Mouse (Mus musculus) kidney, postnatal 10 days (tissue): ENCODE data around the gene Hist2h2bb.

ENCODE experiments used
- DNase-seq: peaks from one replicate; pipeline ENCODE4 v3.0.0; 2021; ENCODE audit warnings: mixed read lengths

Hist2h2bb gene

DNA sequence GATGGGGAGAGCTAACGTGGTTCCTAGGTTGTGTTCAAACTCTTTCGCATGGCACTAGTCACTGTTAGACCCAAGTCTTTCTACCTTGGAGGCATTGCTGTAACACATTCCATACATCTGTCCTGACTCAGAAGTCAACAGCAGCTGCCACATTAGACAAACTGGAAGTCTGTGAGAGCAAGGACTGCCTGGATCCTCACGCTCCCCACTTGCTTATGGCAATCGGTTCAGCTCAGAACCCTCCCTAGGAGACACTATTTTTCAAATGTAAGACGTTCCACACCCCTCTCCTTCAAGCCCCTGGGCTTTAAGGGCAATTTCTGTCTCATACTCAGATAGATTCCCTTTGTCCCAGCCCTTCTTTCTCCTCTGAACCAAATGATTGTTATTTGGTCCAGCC is 32.5 kb downstream of the Hist2h2bb start:
- DNase-seq, result no peak

DNA sequence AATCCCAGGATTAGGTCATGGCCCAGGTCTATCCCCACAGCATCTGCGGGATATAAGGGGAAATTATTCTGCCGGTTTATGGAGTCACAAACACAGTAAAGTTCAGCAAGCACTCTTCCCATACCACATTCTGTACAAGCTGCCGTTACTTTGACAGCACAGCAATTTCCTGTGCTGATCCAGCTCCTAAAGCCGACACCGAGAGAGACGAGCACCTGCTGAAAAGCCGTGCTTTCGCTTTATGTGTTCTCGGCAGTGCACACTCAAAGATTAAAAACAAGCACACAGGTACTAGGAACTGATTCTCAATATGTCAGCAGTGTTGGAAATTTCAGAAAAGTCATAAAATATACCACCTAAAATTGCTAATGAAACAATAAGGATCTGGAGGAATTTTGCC is 37.0 kb downstream of the Hist2h2bb start:
- no peak for DNase-seq

DNA sequence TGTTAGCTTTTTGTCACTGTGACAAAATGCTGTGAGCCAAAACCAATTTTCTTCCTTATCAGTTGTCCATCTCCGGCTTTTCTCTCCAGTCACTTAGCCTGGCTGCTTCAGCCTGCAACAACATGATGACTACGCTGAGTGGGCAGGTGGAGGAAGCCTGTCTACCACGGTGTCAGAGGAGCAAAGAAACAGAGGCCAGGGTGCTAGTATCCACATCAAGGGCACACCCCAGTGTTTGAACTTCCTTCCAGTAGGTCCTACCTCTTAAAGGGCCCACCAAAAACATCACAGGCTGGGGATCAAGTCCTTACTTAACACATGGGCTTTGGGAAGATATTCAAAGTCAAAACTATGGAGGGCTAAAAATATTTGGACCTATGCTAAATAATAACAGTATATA is 39.9 kb downstream of the Hist2h2bb start:
- no peak for DNase-seq

DNA sequence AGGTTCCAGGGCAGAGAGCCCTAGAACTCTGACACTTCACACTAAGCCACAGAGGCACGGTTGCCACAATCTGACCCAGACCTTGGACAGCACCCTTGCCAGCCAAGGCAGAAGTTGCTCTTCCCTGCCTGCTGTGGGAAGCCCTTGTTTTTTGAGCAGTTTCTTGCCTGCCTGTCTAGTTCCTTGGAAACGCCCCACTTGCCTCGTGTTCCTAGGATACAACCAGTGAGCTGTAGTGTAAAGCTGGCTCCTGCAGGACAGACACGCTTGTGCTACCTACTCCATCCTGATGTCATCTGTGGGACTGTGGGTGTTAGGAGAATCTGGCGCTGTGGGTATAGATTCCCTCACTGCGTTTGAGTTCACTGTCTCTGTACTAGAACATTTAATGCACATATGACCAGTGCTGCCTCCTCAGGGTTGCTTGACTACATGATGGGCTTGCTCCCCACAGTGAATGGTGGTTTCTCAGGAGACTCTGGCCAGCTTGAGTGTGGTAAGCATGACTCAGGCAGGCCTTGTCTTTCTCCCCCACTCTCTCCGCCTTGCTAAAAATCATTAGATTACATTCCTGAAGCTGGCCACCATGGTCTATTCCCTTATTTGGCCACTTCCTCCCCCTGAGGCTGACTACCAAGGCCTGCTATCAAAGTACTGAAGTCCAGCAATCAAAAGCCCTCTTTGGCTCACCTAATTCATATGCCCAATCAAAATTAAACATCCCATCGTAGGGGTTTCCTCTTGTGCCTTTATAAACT is 43.0 kb downstream of the Hist2h2bb start:
- DNase-seq, result no peak
